Mouse (Mus musculus) bone marrow macrophage, adult 2 months (primary cell): ENCODE data around the gene Tmem185b. TPM values are rescaled to one million over a fixed set of nuclear protein-coding genes. Genes with fewer than 3 reads are reported as not detected.
A peak's percentile ranks its signal among the peaks of the same experiment; 100 is the strongest.

Experiments
- H3K27ac ChIP-seq: 2 replicates; pipeline ENCODE4 v1.5.1; 2012; ENCODE audit warnings: low read depth, low read length; ENCODE audit not compliant: insufficient read depth
- H3K4me1 ChIP-seq: 2 replicates; pipeline ENCODE4 v1.6.1; 2012; ENCODE audit warnings: low read length; ENCODE audit not compliant: control insufficient read depth, insufficient read depth
- H3K4me3 ChIP-seq: 2 replicates; pipeline ENCODE4 v1.5.1; 2012; ENCODE audit warnings: mild to moderate bottlenecking, low read length, moderate library complexity; ENCODE audit not compliant: insufficient read depth
- CTCF ChIP-seq: IDR thresholded peaks from 2 replicates; pipeline ENCODE4 v1.5.1; 2012; ENCODE audit warnings: low read depth, mild to moderate bottlenecking, low read length, moderate library complexity
- POLR2A ChIP-seq: IDR thresholded peaks from 2 replicates; pipeline ENCODE4 v1.6.1; 2012; ENCODE audit warnings: mild to moderate bottlenecking, low read depth, low read length, borderline replicate concordance
- polyA plus RNA-seq: library from polyadenylated mRNA; stranded (reverse); fragments of >200 nt; gene quantifications from 2 replicates; pipeline ENCODE4 v1.2.4, GENCODE M21; 2012; ENCODE audit not compliant: missing spikeins, insufficient read depth, insufficient read length

Tmem185b gene
- polyA plus RNA-seq, 1 experiment = 20.0 TPM

- peaks cover 54% of the 10 kb centered on the region for H3K4me1 ChIP-seq
- no peak for TF ChIP-seq POLR2A
- TF ChIP-seq CTCF = no peak
- no peak overlapping the region for H3K4me3 ChIP-seq
- H3K27ac ChIP-seq = no peak overlapping the region
Measured at GRCm38 (mm10) chr1:119501881-119502280, 24.1 kb upstream of the Tmem185b start.

- no peak for TF ChIP-seq CTCF
- no peak for TF ChIP-seq POLR2A
- H3K4me3 ChIP-seq = peak overlapping the region; percentile 85
- peaks cover 45% of the 10 kb centered on the region for H3K4me1 ChIP-seq
- peak overlapping the region; percentile 96 for H3K27ac ChIP-seq
Measured at GRCm38 (mm10) chr1:119502729-119503128, 23.2 kb upstream of the Tmem185b start.

GRCm38 (mm10) chr1:119503181-119503580 lies 22.8 kb upstream of the Tmem185b start:
- H3K27ac ChIP-seq = peak overlapping the region; percentile 96
- H3K4me3 ChIP-seq = peak overlapping the region; percentile 85
- peaks cover 41% of the 10 kb centered on the region for H3K4me1 ChIP-seq
- TF ChIP-seq CTCF (no peak), POLR2A (no peak)

GRCm38 (mm10) chr1:119503808-119504207 lies 22.2 kb upstream of the Tmem185b start:
- H3K4me3 ChIP-seq = peak overlapping the region; percentile 85
- peaks cover 35% of the 10 kb centered on the region for H3K4me1 ChIP-seq
- TF ChIP-seq CTCF = no peak
- TF ChIP-seq POLR2A = no peak

GRCm38 (mm10) chr1:119504260-119505062 lies 21.5 kb upstream of the Tmem185b start, which contains the start of gene Ralb:
TSS of gene Ralb (minus strand) at chr1:119504794.
- Histone ChIP-seq H3K4me1 (peaks cover 30% of the 10 kb centered on the region), H3K4me3 (peak within 1 kb of the TSS; percentile 85), H3K27ac (peak within 1 kb of the TSS; percentile 96)
- TF ChIP-seq POLR2A (no peak; the same call in 1 of the 2 replicates), CTCF (no peak)

More at GRCm38 (mm10) chr1:119503808-119504207, 22.2 kb upstream of the Tmem185b start:
- peak overlapping the region; percentile 96 for H3K27ac ChIP-seq

GRCm38 (mm10) chr1:119505951-119506350 lies 20.0 kb upstream of the Tmem185b start:
- H3K4me1 ChIP-seq = peaks cover 24% of the 10 kb centered on the region
- no peak overlapping the region for H3K27ac ChIP-seq
- H3K4me3 ChIP-seq = no peak overlapping the region
- TF ChIP-seq POLR2A (no peak), CTCF (no peak)

GRCm38 (mm10) chr1:119508548-119508947 lies 17.4 kb upstream of the Tmem185b start:
- H3K4me1 ChIP-seq = peaks cover 15% of the 10 kb centered on the region
- no peak for TF ChIP-seq CTCF
- no peak for TF ChIP-seq POLR2A

GRCm38 (mm10) chr1:119509474-119509873 lies 16.5 kb upstream of the Tmem185b start:
- TF ChIP-seq POLR2A (no peak), CTCF (no peak)
- Histone ChIP-seq H3K4me1 (peaks cover 15% of the 10 kb centered on the region), H3K4me3 (no peak overlapping the region), H3K27ac (no peak overlapping the region)

More at GRCm38 (mm10) chr1:119508548-119508947, 17.4 kb upstream of the Tmem185b start:
- Histone ChIP-seq H3K27ac (no peak overlapping the region), H3K4me3 (no peak overlapping the region)

GRCm38 (mm10) chr1:119510409-119510808 lies 15.6 kb upstream of the Tmem185b start:
- no peak for TF ChIP-seq POLR2A
- TF ChIP-seq CTCF = no peak
- Histone ChIP-seq H3K27ac (no peak overlapping the region), H3K4me3 (no peak overlapping the region), H3K4me1 (peaks cover 11% of the 10 kb centered on the region)

- H3K4me3 ChIP-seq = no peak overlapping the region
- H3K4me1 ChIP-seq = peaks cover 9% of the 10 kb centered on the region; the same call in 1 of the 2 replicates
- H3K27ac ChIP-seq = no peak overlapping the region
- no peak for TF ChIP-seq POLR2A
- TF ChIP-seq CTCF = no peak
Measured at GRCm38 (mm10) chr1:119510857-119511256, 15.1 kb upstream of the Tmem185b start.
